Comparison of ENCODE assay signal across 33 mouse cellular contexts in the genomic region with DNA sequence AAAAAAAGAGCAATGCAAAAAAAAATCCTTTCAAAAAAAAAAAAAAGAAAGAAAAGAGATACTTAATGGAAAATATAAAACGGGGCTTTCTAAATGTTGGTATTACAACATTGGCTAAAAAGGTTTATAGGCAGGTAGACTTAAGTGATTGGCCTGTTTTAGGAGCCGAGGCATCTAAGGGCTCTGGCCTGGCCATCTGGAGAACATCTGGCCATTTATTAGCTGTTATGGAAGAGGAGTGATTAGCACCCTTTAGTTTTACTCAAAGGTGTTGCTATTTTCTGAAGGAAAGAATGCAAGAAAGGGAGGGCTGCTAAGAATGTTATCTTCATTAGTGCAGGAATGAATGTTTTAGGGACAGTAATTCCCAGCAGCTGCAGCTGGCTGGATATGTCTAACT. TPM values are rescaled to one million over a fixed set of nuclear protein-coding genes. Genes with fewer than 3 reads are reported as not detected.
A peak's percentile ranks its signal among the peaks of the same experiment; 100 is the strongest.
DNase-seq lines count a peak whose midpoint lies in the region; ATAC-seq lines count a peak whose summit lies in the region.
"Had no signal": no experiment of that assay in that cellular context is flagged by ENCODE, and none has a peak within 500 bp of the region (broad histone marks: within the 10 kb centered on the region; RNA-seq: fewer than 3 reads in every experiment).

No protein-coding gene starts in this region.

- H3K27me3 ChIP-seq in limb, embryonic 12.5 days = no peaks in the 10 kb centered on the region
- H3K27me3 ChIP-seq: CH12.LX; embryonic facial prominence, embryonic 12.5 days; embryonic facial prominence, embryonic 15.5 days; hindbrain, embryonic 12.5 days; intestine, embryonic 15.5 days; Patski had no signal

- H3K4me1 ChIP-seq in limb, embryonic 12.5 days (replicated peaks) = no peaks in the 10 kb centered on the region
- H3K4me1 ChIP-seq: embryonic facial prominence, embryonic 12.5 days; embryonic facial prominence, embryonic 15.5 days; hindbrain, embryonic 12.5 days; intestine, embryonic 15.5 days had no signal

- no peak overlapping the region for H3K27ac ChIP-seq in limb, embryonic 12.5 days
- H3K27ac ChIP-seq: embryonic facial prominence, embryonic 12.5 days; embryonic facial prominence, embryonic 15.5 days; heart, adult 2 months; hindbrain, embryonic 12.5 days; intestine, embryonic 15.5 days had no signal

- no peaks in the 10 kb centered on the region for H3K36me3 ChIP-seq in limb, embryonic 12.5 days
- H3K36me3 ChIP-seq: embryonic facial prominence, embryonic 12.5 days; embryonic facial prominence, embryonic 15.5 days; G1E; hindbrain, embryonic 12.5 days; intestine, embryonic 15.5 days had no signal

- H3K4me2 ChIP-seq in limb, embryonic 12.5 days = no peak overlapping the region
- H3K4me2 ChIP-seq: embryonic facial prominence, embryonic 12.5 days; embryonic facial prominence, embryonic 15.5 days; heart, embryonic 11.5 days; hindbrain, embryonic 12.5 days; intestine, embryonic 15.5 days had no signal

- WGBS in limb, embryonic 12.5 days = 36% methylated on average over 2 of the region's 2 CpGs

- peak; percentile 2 for DNase-seq in embryo, embryonic 11 days
- no peak for DNase-seq in embryo, embryonic 10.5 days (ENCODE audit: low spot score)
- DNase-seq in mesoderm, embryonic 11.5 days (ENCODE audit: low read depth, low spot score) = peak; percentile 0
- no peak for DNase-seq in heart, adult 9 months (ENCODE audit: low spot score in 2 of 2)
- DNase-seq in gastrocnemius, adult 18-20 months (ENCODE audit: low spot score) = no peak
- DNase-seq: adrenal gland, postnatal 10 days; adrenal gland, postnatal 36 days; B cell, adult 2 months; cerebellum, adult 18-20 months; cerebellum, adult 9-10 months; cerebellum, postnatal 14 days; forebrain, postnatal 0 days; gastrocnemius, postnatal 10 days; gastrocnemius, postnatal 36 days; heart, adult 2 months had no signal

- no peak overlapping the region for H3K9ac ChIP-seq in limb, embryonic 12.5 days (replicated peaks)
- H3K9ac ChIP-seq: embryonic facial prominence, embryonic 12.5 days; embryonic facial prominence, embryonic 15.5 days; forebrain, postnatal 0 days; hindbrain, embryonic 12.5 days; intestine, embryonic 15.5 days had no signal

- ATAC-seq in limb, embryonic 12.5 days (ENCODE audit: insufficient number of reproducible peaks, insufficient read depth, low FRiP score, low TSS enrichment, low read depth) = peak; percentile 81; the same call in 1 of the 2 replicates
- ATAC-seq: forebrain, embryonic 14.5 days; forebrain, postnatal 0 days; hindbrain, embryonic 16.5 days; intestine, embryonic 15.5 days; Patski had no signal

- H3K9me3 ChIP-seq in limb, embryonic 12.5 days = no peaks in the 10 kb centered on the region
- H3K9me3 ChIP-seq: embryonic facial prominence, embryonic 12.5 days; embryonic facial prominence, embryonic 15.5 days; G1E; hindbrain, embryonic 12.5 days; intestine, embryonic 15.5 days had no signal

- H3K4me3 ChIP-seq in limb, embryonic 12.5 days (replicated peaks) = no peak overlapping the region
- H3K4me3 ChIP-seq: embryonic facial prominence, embryonic 12.5 days; embryonic facial prominence, embryonic 15.5 days; heart, adult 2 months; hindbrain, embryonic 12.5 days; intestine, embryonic 15.5 days had no signal

RNA-seq across cellular contexts. Expression of a gene that starts 24.9 kb away (rescaled TPM):
- polyA plus RNA-seq in limb, embryonic 12.5 days (2016; fragmentation: Nextera tagmentation; extraction: Ambion mirVana) = not detected in 2 replicates
- total RNA-seq in gastrocnemius, adult 18-20 months (2021) = not detected
- total RNA-seq: adrenal gland, adult 18-20 months; adrenal gland, postnatal 10 days; adrenal gland, postnatal 36 days; CH12.LX; forebrain, postnatal 0 days; G1E; gastrocnemius, postnatal 10 days; gastrocnemius, postnatal 36 days; granulocyte monocyte progenitor cell, adult 5-6 weeks; heart, adult 2 months; heart, postnatal 25 days; hematopoietic stem cell, adult 5-6 weeks had no signal
- polyA plus RNA-seq: embryonic facial prominence, embryonic 12.5 days; embryonic facial prominence, embryonic 15.5 days; forebrain, embryonic 11.5 days; forebrain, embryonic 14.5 days; forebrain, postnatal 0 days; G1E; heart, adult 2 months; heart, embryonic 11.5 days; heart, embryonic 14.5 days; heart, postnatal 0 days; hindbrain, embryonic 12.5 days; hindbrain, embryonic 16.5 days; intestine, embryonic 15.5 days; Patski had no signal

Comparison
In these comparisons a context has a peak if more than half of its experiments do, and no peak if none do; other contexts are left out.
1. DNase-seq: peak in embryo, embryonic 11 days (single experiment) and mesoderm, embryonic 11.5 days (single experiment); none in embryo, embryonic 10.5 days (single experiment), heart, adult 9 months (0 of 2) and gastrocnemius, adult 18-20 months (single experiment).